Mouse (Mus musculus): Measurements from ENCODE around the gene 1110059E24Rik. TPM values are rescaled to one million over a fixed set of nuclear protein-coding genes. Genes with fewer than 3 reads are reported as not detected.

1110059E24Rik gene
- polyA plus RNA-seq (2017; shearing (Covaris generic)): 20.3 TPM

DNA sequence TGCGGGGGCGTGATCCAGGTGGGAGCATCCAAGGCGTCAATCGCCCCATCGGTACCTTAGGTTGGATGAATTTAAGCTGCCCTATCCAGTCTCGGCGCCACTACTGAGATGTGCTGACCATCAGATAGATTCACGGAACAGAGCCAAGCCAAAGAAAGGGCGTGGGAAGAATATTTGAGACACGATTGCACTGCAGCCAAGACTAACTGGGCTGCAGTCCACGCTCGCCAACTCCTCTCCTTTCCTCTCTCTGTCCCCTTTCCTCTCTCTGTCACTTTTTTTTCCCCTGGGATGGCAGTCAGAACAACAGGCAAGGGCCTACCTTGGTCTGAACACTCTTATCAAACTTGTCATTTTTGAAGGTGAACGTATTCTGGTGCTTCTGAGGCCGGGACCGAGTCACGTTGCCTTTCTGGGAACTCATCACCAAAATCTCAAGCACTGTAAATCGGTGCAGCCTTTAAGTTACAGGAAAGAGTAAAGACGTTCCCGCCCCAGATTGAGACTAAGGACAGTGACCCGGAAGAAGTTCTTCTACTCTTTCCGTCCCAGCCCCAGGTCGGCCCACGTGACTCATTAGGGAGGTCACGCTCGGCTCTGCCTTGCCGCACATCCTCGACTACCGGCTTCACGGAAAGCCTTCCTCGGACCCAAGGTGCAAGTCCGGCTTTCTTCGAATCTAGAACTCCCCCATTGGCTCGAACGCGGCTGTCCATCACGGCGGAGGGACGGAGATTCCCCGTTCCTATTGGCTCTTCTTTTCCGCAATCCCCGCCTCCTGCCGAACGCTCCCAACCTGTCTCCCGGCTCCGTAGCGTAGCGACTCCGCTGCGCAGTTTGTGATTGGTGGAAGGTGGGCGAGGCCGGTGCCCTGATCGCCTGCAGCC, at the start of gene 1110059E24Rik:
Gene 1110059E24Rik (minus strand): TSS at position 692 of the 887 bp plus-strand sequence.

DNA sequence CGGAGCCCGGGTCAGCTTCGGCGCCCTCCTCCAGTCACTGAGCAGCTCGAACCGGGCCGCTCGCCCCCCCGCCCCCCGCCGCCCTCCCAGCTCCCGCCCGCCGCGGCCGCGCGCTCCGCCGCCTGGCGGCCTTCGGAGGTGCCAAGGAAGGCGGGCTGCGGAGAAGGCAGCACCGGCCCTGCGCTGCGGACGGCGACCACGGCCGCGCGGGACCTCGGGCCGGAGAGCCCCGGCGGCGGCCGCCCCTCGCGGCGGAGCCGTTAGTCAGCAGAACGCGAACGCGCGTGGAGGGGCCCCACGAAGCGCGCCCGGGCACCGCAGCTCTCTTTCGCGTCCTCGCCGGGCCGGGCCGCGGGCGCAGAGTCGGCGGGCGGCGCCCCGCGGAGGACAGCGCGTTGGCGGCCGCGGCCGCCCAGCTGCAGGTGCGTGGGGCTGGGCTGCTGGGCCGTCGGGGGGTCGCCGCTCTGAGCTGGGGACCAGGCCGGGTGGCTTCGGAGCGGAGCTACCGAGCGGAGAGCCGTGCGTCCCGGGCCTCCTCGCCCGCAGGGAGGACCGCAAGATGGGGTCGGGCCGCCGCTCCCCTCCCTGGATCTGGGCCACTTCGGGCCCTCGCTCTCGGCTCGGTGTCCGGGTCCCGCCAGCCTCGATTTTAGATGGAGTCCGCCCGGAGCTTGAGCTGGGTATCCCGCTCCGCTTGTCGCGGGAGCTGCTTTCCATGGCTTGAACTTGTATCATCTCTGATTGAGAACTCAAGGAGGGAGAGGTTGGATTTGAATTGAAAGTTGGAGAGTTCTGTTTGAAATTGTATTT, 601 bp upstream of the 1110059E24Rik start, which contains the start of gene Abhd17b:
Gene Abhd17b (plus strand): TSS at position 14 of the 810 bp plus-strand sequence.

Other genes starting within 250 kb of the 1110059E24Rik start
- not detected for gene Gda, start 179.5 kb downstream of the 1110059E24Rik start, polyA plus RNA-seq (2017; shearing (Covaris generic))
- gene Abhd17b, start 209 bp upstream of the 1110059E24Rik start, polyA plus RNA-seq (2017; shearing (Covaris generic)): 45.4 TPM
- 3.0 TPM for gene Cemip2, start 125.4 kb upstream of the 1110059E24Rik start, polyA plus RNA-seq (2017; shearing (Covaris generic))